Mouse (Mus musculus): ENCODE measurements around the gene Epo.

Epo gene

GRCm38 (mm10) chr5:137481897-137482296, 51.1 kb downstream of the Epo start:
- no peak for DNase-seq (ENCODE audit: extremely low spot score, low read depth, low spot score)

DNA sequence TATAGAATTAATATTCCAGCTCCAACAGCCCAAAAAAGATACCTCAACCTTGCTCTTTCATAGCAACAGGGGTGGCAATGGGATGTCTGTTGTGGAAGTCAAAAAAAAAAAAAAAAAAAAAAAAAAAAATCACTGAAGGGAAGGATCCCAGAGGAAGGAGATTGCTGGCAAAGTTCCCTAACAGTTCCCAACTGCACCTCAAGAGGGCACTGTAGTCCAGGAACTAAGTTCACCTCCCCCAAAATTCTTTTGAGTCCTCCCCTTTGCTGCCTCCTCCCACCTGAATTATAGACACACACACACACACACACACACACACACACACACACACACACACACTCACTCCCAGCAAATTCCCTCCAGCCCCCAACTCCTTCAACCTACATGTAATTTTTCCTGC, 51.9 kb downstream of the Epo start:
- peak; percentile 84 for DNase-seq (ENCODE audit: extremely low spot score, low read depth, low spot score)

DNA sequence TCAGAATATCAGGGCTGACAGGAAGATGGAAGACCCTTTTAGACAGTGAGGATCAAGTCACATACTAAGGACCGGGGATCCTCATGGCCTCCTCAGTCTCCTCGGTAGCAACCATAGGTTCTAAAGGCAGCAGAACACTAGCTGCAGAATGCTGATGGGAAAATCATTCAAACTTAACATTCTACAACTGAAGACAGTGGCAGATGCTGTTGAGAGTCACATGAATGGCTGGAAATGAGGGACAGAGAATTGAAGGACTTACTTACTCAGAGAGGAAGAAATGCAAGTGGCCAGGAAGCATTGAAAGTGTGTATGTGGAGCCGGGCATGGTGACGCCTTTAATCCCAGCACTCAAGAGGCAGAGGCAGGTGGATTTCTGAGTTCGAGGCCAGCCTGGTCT, 56.1 kb downstream of the Epo start, which contains the start of gene Zan:
Zan (minus strand) TSS at position 101 of the 400 bp plus-strand sequence.
- no peak for DNase-seq (ENCODE audit: extremely low spot score, low read depth, low spot score)

- no peak for DNase-seq (ENCODE audit: extremely low spot score, low read depth, low spot score)
These were observed 58.7 kb downstream of the Epo start for GRCm38 (mm10) chr5:137474351-137474750.

DNA sequence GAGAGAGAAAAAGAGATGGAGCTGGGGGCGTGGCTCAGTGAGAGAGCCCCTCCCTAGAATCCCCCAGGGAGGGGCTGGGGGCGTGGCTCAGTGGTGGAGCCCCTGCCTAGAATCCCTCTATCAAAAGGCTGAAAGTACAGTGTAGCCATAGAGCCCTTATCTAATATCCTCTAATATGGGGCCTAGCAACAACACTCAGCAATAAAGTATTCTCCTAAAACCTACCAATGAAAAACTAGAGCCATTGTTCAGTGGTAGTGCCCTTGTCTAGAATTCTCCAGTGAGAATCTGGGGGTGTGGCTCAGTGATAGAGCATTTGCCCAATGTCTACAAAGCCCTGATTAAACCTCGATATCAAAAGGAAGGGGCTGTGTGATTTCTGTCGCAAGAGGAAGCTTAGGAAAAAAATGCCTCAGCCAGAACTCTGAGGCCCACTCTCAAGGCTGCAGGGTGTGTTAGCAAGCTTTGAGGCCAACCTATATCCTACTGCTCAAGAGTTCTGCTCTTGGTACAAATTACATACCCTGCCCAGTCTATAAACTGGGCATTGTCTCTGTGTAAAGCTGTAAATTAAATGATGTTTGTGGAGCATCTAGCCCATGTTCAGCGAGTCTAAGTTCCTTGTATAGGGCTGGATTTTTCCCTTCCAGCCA, 60.7 kb downstream of the Epo start:
- DNase-seq (ENCODE audit: extremely low spot score, low read depth, low spot score): no peak

DNA sequence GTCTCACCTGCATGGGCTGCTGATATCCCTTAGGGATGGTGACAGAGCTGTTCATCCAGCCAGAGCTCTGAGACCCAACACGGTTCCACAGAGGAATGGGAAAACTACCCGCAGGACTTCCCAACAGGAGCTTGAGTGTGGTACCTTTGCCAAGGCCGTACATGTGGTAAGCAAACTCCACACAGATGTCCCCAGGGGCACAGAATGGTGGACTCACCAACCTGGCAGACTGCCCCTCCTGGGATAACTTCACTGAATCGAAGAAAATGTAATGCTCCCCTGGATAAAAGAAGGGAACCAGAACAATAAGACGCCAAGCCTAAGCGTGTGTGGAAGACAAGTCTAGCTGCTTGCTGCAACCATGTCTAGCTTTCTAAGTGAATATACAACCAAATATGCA, 66.1 kb downstream of the Epo start:
- no peak for DNase-seq (ENCODE audit: extremely low spot score, low read depth, low spot score)

DNA sequence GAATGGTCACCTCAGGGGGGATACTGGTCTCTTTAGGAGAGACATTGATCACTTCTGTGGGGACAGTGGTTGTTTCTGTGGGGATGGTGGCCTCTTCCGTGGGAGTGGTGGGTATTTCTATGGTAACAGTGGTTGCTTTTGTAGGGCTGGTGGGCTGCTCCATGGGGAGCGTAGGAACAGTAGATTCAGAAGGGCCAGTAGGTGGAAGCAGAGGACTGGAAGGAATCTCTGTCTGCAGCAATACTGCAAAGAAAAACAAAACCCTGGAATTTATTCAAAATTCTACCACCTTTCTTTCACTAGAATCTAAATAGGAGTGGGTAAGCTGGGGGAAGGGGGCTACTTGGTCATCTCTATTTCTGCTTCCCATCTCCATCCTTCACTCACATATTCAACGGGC, 68.0 kb downstream of the Epo start:
- no peak for DNase-seq (ENCODE audit: extremely low spot score, low read depth, low spot score)

DNA sequence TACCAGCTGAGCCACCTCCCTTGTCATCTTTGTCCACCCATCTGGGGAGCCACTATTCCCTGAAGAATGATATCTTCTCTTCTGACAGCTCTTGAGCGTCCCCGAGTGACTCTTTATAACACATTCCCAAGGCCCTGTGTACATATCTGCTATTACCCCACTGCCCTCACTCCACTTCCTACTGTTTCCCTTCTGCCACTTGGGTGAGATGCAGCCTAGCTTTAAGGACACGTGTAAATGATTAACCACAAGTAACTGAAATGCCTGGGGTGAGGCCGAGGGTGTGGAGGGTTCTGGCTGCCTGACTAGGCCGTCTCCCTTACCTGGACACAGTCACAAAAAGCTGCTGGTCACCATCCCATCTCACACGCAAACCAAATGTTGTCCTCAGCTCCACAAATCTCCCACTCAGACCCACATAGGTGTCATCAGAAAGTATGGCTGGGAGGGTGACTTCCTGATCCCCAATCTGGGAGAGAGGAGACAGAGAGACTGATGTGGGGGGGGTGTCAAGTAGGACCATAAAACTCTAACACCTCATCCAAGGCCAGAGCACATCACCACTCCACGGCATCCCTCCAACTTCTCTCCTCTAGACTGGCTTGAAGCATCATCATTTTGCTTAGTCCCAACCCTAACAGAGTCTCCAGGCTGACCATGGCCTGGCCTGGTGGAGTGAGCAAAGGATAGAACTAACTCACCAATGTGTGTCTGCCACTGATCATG, 77.0 kb downstream of the Epo start:
- no peak for DNase-seq (ENCODE audit: extremely low spot score, low read depth, low spot score)

DNA sequence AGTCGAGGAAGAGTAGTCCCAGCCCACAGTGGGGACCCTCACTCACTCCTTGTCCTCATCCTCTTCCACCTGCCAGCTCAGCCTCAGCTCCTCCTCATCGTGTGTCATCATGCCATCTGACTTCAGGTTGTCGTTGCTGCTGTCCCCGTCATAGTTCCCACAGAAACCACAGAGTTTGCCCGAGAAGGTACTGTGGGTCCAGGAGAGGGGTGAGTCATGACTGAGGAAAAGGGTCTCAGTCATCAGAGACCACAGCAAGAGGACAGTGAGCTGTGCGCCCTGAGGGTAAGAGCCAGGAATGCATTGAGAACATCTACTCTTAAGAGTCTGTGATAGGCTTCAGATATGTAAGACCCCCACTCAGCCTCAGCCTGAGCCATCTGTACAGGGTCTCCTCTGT, 77.8 kb downstream of the Epo start:
- no peak for DNase-seq (ENCODE audit: extremely low spot score, low read depth, low spot score)

DNA sequence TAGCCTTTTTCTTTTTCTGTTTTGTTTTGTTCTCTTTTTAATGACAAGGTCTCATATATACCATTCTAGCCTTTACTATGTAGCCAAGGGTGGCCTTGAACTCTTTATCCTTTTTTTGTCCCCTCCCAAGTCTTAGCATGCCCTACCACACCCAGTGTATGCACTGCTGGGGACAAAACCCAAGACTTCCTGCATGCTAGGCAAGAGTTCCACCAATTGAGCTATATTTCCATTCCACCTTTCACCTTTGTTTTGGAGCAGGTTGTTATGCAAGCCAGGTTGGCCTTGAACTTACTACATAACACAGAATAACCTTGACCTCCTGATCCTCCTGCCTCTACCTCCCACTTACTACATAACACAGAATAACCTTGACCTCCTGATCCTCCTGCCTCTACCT, 87.5 kb downstream of the Epo start:
- no peak for DNase-seq (ENCODE audit: extremely low spot score, low read depth, low spot score)

GRCm38 (mm10) chr5:137440216-137440855, 92.7 kb downstream of the Epo start:
- no peak for DNase-seq (ENCODE audit: extremely low spot score, low read depth, low spot score)

DNA sequence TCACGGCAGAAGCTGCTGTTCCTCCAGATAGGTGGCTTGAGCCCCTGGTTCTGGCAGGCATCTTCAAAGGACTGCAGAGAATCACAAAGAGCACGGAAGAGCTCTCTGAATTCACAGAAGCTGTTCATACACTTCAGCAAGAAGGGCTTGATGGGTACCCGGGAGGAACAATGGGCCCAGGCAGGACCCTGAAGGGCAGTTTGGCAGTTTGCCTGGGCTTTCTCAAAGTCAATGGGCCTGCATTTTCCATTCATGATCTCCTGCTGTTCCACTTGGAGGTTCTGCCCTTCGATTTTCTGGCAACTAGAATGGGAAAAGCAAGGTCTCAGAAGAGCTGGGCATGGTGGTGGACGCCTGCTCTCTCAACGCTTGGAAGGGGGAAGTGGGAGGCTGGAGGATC, 99.2 kb downstream of the Epo start:
- DNase-seq (ENCODE audit: extremely low spot score, low read depth, low spot score): no peak
